Mouse (Mus musculus) v-Abl transformed pro-B cells (cell line): ENCODE measurements around the gene Samsn1.

Source experiments
- in situ Hi-C, 2 experiments: fragments of 400-800 bp; cut with MboI; formaldehyde crosslinking; loops; one replicate each; pipeline ENCODE4 v1.15.1; 2025; ENCODE audit not compliant: unreplicated experiment in 2 of 2

Gene Samsn1

DNA sequence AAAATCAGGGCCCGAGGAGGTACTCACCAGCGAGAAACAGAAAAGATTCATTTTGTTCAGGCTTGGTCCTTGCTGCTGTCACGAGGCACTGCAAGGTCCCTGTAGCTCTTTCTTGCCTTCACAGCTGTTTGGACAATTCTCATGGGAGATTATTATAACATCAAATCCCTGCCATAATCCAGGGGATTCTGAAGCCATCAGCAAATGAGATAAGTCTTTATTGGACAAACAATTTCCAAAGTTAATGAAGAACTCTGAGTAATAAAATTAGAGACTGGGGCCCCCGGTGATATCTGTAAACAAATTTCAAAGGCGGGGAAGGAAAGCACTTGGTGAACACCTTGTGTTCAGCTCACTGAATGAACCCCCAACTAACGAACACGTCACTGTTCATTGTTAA is at the start of gene Samsn1:
Gene Samsn1 (minus strand): TSS at position 101 of the 400 bp plus-strand sequence.
- in situ Hi-C loops = loop anchor here in 1 of 2 experiments (5.0 kb wide), 1 partner anchor 245 kb away; no protein-coding TSS in a partner anchor

GRCm38 (mm10) chr16:76066082-76066635 is 44.1 kb upstream of the Samsn1 start:
- in situ Hi-C loops = no loop called here

DNA sequence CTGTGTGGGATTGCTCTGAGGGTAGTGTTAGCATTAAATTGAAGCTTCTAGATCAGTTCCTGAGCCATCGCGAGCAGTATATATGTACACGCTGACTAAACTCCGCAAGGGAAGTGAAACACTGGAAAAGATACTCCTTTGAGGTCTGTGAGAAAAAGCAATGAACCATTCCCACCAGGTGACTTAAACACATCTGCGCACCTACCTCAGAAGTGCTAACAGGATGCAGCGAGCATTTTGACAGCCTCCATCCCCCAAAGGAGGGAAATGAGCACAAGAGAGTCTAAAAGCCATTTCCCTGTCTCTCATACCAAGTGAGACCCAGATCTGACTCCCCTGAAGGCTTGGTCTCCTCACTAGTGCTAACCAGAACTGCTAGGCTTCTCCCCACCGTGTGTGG is 32.9 kb upstream of the Samsn1 start:
- in situ Hi-C loops = no loop called here

DNA sequence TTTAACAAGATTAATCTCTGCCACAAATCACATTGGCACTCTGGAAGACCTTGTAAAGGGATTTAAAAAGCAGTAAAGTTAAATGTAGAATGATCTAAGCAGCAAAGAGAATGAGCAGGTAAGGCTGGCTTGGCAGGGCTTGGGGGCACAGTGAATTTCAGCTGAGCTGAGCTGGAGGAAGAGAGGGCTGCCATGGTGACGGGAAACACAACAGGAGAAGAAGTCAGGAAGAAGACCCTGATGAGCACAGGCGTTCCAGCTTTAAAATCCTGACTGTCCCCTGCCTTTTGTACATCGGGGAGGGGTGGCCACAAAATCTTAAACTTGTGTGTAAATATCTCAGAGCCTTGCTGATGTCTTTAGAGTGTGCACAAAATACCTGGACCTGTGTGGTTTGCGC is 32.0 kb upstream of the Samsn1 start:
- in situ Hi-C loops = no loop called here

DNA sequence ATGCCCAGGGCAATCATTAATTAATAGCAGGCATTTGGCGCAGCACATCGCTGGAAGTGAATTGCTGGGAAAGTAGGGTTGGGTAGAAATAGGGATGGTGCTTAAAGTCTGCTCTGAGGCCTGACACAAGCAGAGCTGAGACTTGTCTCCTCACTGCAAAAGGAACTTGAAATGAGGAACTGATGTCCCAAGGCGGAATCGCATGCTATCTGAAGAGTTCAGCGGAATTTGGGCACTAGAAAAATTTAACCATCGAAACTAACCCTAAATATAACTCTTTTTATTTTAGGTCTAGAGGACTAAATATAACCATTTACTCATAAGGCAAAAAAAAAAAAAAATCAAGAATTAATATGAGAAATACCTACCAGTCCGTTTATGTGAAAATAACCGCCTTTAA is 31.5 kb upstream of the Samsn1 start:
- in situ Hi-C loops = no loop called here

DNA sequence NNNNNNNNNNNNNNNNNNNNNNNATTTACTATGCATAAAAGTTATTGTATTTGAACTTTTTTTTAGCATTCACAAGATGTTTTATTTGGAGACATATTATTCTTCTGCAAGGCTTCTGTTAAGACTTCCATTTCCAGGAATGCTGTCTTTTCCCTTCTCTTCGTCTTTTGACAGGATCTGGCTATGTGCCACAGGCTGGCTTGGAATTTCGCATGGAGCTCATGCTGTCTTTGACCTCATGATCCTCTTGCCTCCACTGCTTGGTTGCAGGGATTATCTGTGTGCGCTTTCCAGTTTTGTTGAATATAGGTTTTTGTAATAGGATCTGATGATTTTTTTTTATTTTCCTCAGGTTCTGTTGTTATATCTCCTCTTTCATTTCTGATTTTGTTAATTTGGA is 25.0 kb upstream of the Samsn1 start:
- in situ Hi-C loops = no loop called here

DNA sequence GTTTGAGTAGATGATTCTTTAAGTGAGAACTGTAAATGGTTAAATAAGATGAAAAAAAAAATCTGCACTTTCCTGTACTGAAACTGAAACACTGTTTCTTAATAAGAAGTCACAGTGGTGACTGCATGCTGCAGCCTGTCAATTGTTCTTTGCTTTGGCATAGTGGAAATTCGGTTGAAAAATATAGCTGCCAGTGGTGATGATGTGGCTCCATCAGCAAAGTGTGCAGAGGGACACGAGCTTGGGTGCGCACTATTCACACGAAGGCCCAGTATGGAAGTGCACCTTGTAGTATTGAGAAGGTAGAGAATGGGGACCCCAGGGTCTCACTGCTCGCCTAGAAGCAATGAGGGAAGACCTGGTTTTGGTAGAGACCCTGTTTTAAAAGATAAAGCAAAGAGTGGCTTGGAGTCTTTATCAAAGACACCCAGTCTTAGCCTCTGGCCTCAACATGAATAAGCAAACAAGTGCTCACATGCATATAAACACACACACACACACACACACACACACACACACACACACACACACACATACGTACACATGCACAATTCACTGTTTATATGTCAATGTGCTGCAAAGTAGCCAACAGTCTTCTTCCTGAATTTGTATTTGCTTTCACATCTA is 18.4 kb upstream of the Samsn1 start:
- in situ Hi-C loops = no loop called here

GRCm38 (mm10) chr16:76019164-76019563 is 2.9 kb downstream of the Samsn1 start:
- in situ Hi-C loops = no loop called here

DNA sequence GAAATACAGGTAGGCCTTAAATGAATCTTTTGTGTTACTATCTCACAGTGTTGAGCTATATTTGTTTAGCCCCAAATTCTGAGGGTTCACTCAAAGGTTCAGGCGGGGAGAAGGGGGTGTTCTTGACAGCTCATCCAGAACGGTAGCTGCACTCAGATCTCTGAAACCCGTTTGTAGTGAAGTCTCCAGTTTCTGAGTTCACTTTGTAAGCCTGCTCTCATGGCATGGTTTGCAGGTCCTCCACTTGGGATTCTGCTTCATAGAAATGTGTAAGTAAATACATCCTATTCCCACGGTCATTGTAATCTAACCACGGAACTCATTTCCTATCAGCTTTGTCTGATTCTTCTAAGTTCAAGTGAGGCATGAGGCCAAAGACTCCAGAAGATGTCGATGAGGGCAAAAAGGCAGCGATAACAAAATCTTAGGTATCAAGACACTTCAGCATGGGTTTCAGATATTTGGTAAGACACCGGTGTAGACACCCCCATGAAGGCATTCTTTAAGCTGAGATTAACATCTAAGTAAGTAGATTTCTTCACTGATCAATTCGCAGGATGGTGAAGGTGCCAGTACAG is 18.2 kb downstream of the Samsn1 start:
- in situ Hi-C loops = loop anchor here in 1 of 2 experiments (10.0 kb wide), 2 partner anchors 89 to 361 kb away; no protein-coding TSS in a partner anchor

GRCm38 (mm10) chr16:76002870-76003572 is 19.1 kb downstream of the Samsn1 start:
- in situ Hi-C loops = loop anchor here in 1 of 2 experiments (10.0 kb wide), 2 partner anchors 88 to 362 kb away; no protein-coding TSS in a partner anchor

- in situ Hi-C loops = loop anchor here in 1 of 2 experiments (10.0 kb wide), 2 partner anchors 87 to 363 kb away; no protein-coding TSS in a partner anchor
These were observed 19.8 kb downstream of the Samsn1 start for GRCm38 (mm10) chr16:76002287-76002686.

DNA sequence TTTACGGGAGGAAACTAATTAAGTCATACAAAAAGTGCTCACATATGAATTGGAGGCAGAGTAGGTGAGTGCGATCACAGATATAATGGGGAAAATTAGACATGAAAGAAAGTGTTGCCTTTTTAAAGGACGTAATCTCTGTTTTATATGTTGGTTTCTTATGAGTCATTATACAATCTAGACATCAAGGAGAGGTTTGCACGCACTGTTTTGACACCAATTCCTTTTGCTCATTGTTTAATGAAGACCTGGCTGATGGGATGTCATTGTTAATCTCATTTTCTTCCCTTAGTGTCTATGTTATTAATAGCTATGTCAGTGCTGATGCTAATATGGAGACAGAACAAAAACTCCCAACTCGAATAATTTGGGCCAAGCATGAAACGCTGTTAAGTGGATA is 20.3 kb downstream of the Samsn1 start:
- in situ Hi-C loops = loop anchor here in 1 of 2 experiments (10.0 kb wide), 2 partner anchors 87 to 363 kb away; no protein-coding TSS in a partner anchor

DNA sequence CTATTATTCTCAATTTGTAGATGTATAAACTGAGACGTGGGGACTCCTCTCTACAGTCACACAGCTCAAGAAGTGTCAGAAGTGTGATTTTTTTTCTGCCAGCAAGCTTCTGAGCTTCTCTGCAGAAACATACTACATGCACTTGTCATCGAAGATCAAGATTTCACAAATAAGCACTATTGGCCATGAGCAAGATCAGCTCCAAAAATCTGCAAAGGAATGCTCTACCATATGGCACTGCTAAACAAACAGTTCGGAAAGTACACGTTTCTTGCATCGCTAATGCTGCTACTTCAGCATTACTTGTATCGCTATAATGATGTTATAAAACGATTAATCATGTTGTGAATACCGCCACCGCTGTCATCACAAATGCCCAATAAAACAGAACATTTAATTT is 22.0 kb downstream of the Samsn1 start:
- in situ Hi-C loops = loop anchor here in 1 of 2 experiments (10.0 kb wide), 2 partner anchors 85 to 365 kb away; no protein-coding TSS in a partner anchor

- in situ Hi-C loops = no loop called here
These were observed 31.9 kb downstream of the Samsn1 start for GRCm38 (mm10) chr16:75990173-75990572.

GRCm38 (mm10) chr16:75983831-75984230 is 38.2 kb downstream of the Samsn1 start:
- in situ Hi-C loops = no loop called here

- in situ Hi-C loops = no loop called here
These were observed 42.7 kb downstream of the Samsn1 start for GRCm38 (mm10) chr16:75979381-75979780.

DNA sequence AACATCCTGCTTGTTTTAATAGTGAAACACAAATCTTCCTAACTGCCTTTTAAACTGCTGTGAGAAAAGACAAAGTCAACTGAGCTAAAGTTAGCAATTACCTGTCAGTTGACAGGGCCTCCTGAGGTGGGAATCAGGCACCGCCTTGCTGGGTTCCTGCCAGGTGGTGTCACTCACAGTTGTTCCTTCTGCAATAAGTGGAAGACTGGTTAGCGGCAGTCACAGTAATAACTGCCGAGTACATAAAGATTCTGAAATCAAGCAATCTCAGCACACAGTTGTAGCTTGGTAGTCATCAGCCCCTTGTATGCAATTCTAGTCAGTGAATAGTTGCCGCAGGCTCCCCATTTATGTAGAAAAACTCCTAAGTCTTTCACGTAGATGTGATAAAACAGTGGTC is 44.3 kb downstream of the Samsn1 start:
- in situ Hi-C loops = no loop called here

- in situ Hi-C loops = no loop called here
These were observed 46.3 kb downstream of the Samsn1 start for GRCm38 (mm10) chr16:75975682-75976332.

- in situ Hi-C loops = no loop called here
These were observed 51.6 kb downstream of the Samsn1 start for GRCm38 (mm10) chr16:75970266-75970998.

DNA sequence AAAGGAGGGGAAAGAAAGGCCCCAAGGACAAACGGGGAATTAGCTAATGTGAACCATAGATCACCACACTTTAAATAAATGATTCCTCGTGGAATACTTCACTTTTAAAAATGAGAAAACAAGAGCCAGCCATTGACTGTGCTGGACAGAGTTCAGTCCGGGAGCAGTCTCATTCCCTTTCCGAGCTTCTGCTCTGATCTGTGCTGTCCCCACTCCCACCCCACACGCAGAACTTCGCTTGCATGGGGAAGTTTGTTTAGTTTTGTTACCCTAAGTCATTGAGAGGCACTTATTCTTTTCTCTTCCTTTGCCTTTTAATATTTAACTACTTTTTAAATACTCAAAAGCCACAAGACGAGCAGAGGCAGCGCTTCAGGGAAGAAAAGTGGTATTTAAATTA is 60.1 kb downstream of the Samsn1 start:
- in situ Hi-C loops = no loop called here
